In genomic region chr8:57327281-57328160, GRCm38 (mm10) we compare ENCODE assay signal across 12 mouse cellular contexts. TPM values are rescaled to one million over a fixed set of nuclear protein-coding genes. Genes with fewer than 3 reads are reported as not detected.
DNase-seq lines count a peak whose midpoint lies in the region; ATAC-seq and TF ChIP-seq lines count a peak whose summit lies in the region.
"Had no signal": no experiment of that assay in that cellular context is flagged by ENCODE, and none has a peak within 500 bp of the region (broad histone marks: within the 10 kb centered on the region; RNA-seq: fewer than 3 reads in every experiment).

No protein-coding gene starts in this region.

- no peaks in the 10 kb centered on the region for H3K9me3 ChIP-seq in midbrain, embryonic 14.5 days (ENCODE audit: control insufficient read depth, low read length)
- no peaks in the 10 kb centered on the region for H3K9me3 ChIP-seq in midbrain, embryonic 13.5 days
- H3K9me3 ChIP-seq in intestine, embryonic 14.5 days (ENCODE audit: control insufficient read depth, low read length), result no peaks in the 10 kb centered on the region
- no peaks in the 10 kb centered on the region for H3K9me3 ChIP-seq in stomach, postnatal 0 days (ENCODE audit: control insufficient read depth, low read length)
- H3K9me3 ChIP-seq: liver, embryonic 13.5 days had no signal

- no peak for ATAC-seq in midbrain, embryonic 14.5 days (ENCODE audit: low FRiP score, low TSS enrichment)
- ATAC-seq in midbrain, embryonic 13.5 days, result no peak
- no peak for ATAC-seq in intestine, embryonic 14.5 days (replicated peaks; ENCODE audit: low FRiP score, low TSS enrichment, low read depth)
- no peak for ATAC-seq in stomach, postnatal 0 days (ENCODE audit: low FRiP score, low TSS enrichment)

- peaks cover 97% of the 10 kb centered on the region for H3K27me3 ChIP-seq in midbrain, embryonic 14.5 days (ENCODE audit: control insufficient read depth, insufficient read depth, low read length)
- peaks cover 96% of the 10 kb centered on the region for H3K27me3 ChIP-seq in midbrain, embryonic 13.5 days
- peaks cover 40% of the 10 kb centered on the region; the same call in 1 of the 2 replicates for H3K27me3 ChIP-seq in intestine, embryonic 14.5 days (replicated peaks; ENCODE audit: control insufficient read depth, insufficient read depth, low read length)
- peaks cover 3% of the 10 kb centered on the region; the same call in 1 of the 2 replicates for H3K27me3 ChIP-seq in stomach, postnatal 0 days (ENCODE audit: control insufficient read depth, insufficient read depth, low read length)

- H3K27ac ChIP-seq in gastrocnemius, adult 2 months, result peak overlapping the region; percentile 53
- H3K27ac ChIP-seq in midbrain, embryonic 14.5 days (replicated peaks; ENCODE audit: low read depth, low read length), result no peak overlapping the region
- H3K27ac ChIP-seq in midbrain, embryonic 13.5 days, result no peak overlapping the region
- peak overlapping the region; percentile 81 for H3K27ac ChIP-seq in intestine, embryonic 14.5 days (ENCODE audit: low read depth)
- peak overlapping the region; percentile 84 for H3K27ac ChIP-seq in stomach, postnatal 0 days (replicated peaks)
- H3K27ac ChIP-seq: liver, embryonic 13.5 days had no signal

- H3K4me3 ChIP-seq in gastrocnemius, adult 2 months, result peak overlapping the region; percentile 66
- H3K4me3 ChIP-seq in midbrain, embryonic 14.5 days (replicated peaks; ENCODE audit: low read depth, low read length), result no peak overlapping the region
- no peak overlapping the region for H3K4me3 ChIP-seq in midbrain, embryonic 13.5 days (replicated peaks)
- H3K4me3 ChIP-seq in intestine, embryonic 14.5 days (ENCODE audit: low read depth, low read length), result peak overlapping the region; percentile 81
- H3K4me3 ChIP-seq in stomach, postnatal 0 days (ENCODE audit: low read depth, low read length), result peak overlapping the region; percentile 30

- no peak overlapping the region for H3K4me2 ChIP-seq in midbrain, embryonic 14.5 days (ENCODE audit: low read length)
- H3K4me2 ChIP-seq in midbrain, embryonic 13.5 days (replicated peaks), result no peak overlapping the region
- H3K4me2 ChIP-seq in intestine, embryonic 14.5 days (ENCODE audit: low read length), result peak overlapping the region; percentile 67
- peak overlapping the region; percentile 50 for H3K4me2 ChIP-seq in stomach, postnatal 0 days (replicated peaks; ENCODE audit: low read depth)

- no peak for TF ChIP-seq EP300 in stomach, postnatal 0 days (optimal IDR thresholded peaks at IDR 0.05)

- H3K4me1 ChIP-seq in midbrain, embryonic 14.5 days (ENCODE audit: control insufficient read depth, insufficient read depth, low read length), result peaks cover 4% of the 10 kb centered on the region; the same call in 1 of the 2 replicates
- H3K4me1 ChIP-seq in midbrain, embryonic 13.5 days (replicated peaks), result 0 out of 2 replicates have a peak, but pooled peaks cover 6% of the 10 kb centered on the region
- peaks cover 5% of the 10 kb centered on the region; the same call in 1 of the 2 replicates for H3K4me1 ChIP-seq in intestine, embryonic 14.5 days (replicated peaks; ENCODE audit: control insufficient read depth, insufficient read depth, low read length)
- no peaks in the 10 kb centered on the region for H3K4me1 ChIP-seq in stomach, postnatal 0 days (replicated peaks; ENCODE audit: control insufficient read depth, insufficient read depth)
- H3K4me1 ChIP-seq: liver, embryonic 13.5 days had no signal

- no peaks in the 10 kb centered on the region for H3K36me3 ChIP-seq in midbrain, embryonic 14.5 days (ENCODE audit: control insufficient read depth, insufficient read depth, low read length)
- no peaks in the 10 kb centered on the region for H3K36me3 ChIP-seq in midbrain, embryonic 13.5 days
- H3K36me3 ChIP-seq in intestine, embryonic 14.5 days (ENCODE audit: control insufficient read depth, insufficient read depth, low read length), result no peaks in the 10 kb centered on the region
- no peaks in the 10 kb centered on the region; the same call in 1 of the 2 replicates for H3K36me3 ChIP-seq in stomach, postnatal 0 days (ENCODE audit: control insufficient read depth, insufficient read depth, low read length)
- H3K36me3 ChIP-seq: liver, embryonic 13.5 days had no signal

- WGBS in midbrain, embryonic 14.5 days, result 1% methylated on average over 29 of the region's 29 CpGs
- under 1% methylated on average over 29 of the region's 29 CpGs for WGBS in midbrain, embryonic 13.5 days
- 13% methylated on average over 29 of the region's 29 CpGs for WGBS in intestine, embryonic 14.5 days
- 19% methylated on average over 29 of the region's 29 CpGs for WGBS in stomach, postnatal 0 days

- no peak for TF ChIP-seq CTCF in gastrocnemius, adult 2 months (IDR thresholded peaks at IDR 0.05)
- TF ChIP-seq CTCF in stomach, postnatal 0 days (IDR thresholded peaks at IDR 0.05; ENCODE audit: low read depth), result peak; percentile 37

- H3K9ac ChIP-seq in midbrain, embryonic 14.5 days (replicated peaks; ENCODE audit: low read length), result no peak overlapping the region
- H3K9ac ChIP-seq in midbrain, embryonic 13.5 days (replicated peaks), result no peak overlapping the region
- peak overlapping the region; percentile 95 for H3K9ac ChIP-seq in intestine, embryonic 14.5 days (ENCODE audit: low read length)
- peak overlapping the region; percentile 53 for H3K9ac ChIP-seq in stomach, postnatal 0 days (ENCODE audit: low read length)
- H3K9ac ChIP-seq: liver, embryonic 13.5 days had no signal

- DNase-seq in gastrocnemius, adult 2 months, result no peak
- DNase-seq in gastrocnemius, postnatal 14 days, result no peak
- peak; percentile 38 for DNase-seq in midbrain, embryonic 14.5 days
- peak; percentile 74 for DNase-seq in intestine, embryonic 14.5 days (ENCODE audit: low spot score)
- DNase-seq in stomach, postnatal 0 days (ENCODE audit: low spot score), result peak; percentile 18
- no peak for DNase-seq in layer of hippocampus, postnatal 10 days (ENCODE audit: low spot score in 2 of 2)
- DNase-seq in layer of hippocampus, postnatal 36 days, result no peak
- DNase-seq: B cell, adult 2 months; liver, embryonic 13.5 days had no signal

- intact Hi-C loops in gastrocnemius, adult 2 months (cut with DNase I), result no loop called here
- intact Hi-C loops in gastrocnemius, postnatal 14 days (cut with DNase I; ENCODE audit: low total_unique reads), result no loop called here

RNA-seq across cellular contexts. Expression of gene Hand2, which starts 6.7 kb away (rescaled TPM):
- under 1 TPM in 1 of 2 experiments, not detected in 1; 0.08 TPM for total RNA-seq in gastrocnemius, adult 2 months (2021)
- under 1 TPM; 0.29 to 0.47 TPM for total RNA-seq in gastrocnemius, postnatal 14 days (2021)
- polyA plus RNA-seq in midbrain, embryonic 14.5 days (2014; fragmentation: Nextera tagmentation; extraction: Ambion mirVana), result not detected in 2 replicates
- polyA plus RNA-seq in midbrain, embryonic 13.5 days (2015; fragmentation: Nextera tagmentation; extraction: Ambion mirVana), result not detected in 2 replicates
- polyA plus RNA-seq in intestine, embryonic 14.5 days (2014; fragmentation: Nextera tagmentation; extraction: Ambion mirVana), result 13.1 and 15.9 TPM in 2 replicates
- polyA plus RNA-seq in stomach, postnatal 0 days (2015; fragmentation: Nextera tagmentation; extraction: Ambion mirVana), result 6.8 and 7.7 TPM in 2 replicates
- total RNA-seq in layer of hippocampus, postnatal 10 days (2021), result not detected
- total RNA-seq in layer of hippocampus, postnatal 36 days (2021), result not detected
- total RNA-seq: granulocyte monocyte progenitor cell, adult 5-6 weeks; monocyte, adult 5-6 weeks had no signal

Comparison
In these comparisons a context has a peak if more than half of its experiments do, and no peak if none do; other contexts are left out.
1. DNase-seq: peak in midbrain, embryonic 14.5 days (single experiment), intestine, embryonic 14.5 days (single experiment) and stomach, postnatal 0 days (single experiment); none in gastrocnemius, adult 2 months (single experiment), gastrocnemius, postnatal 14 days (single experiment), layer of hippocampus, postnatal 10 days (0 of 2) and layer of hippocampus, postnatal 36 days (0 of 2).
2. H3K27ac ChIP-seq: peak in gastrocnemius, adult 2 months (single experiment), intestine, embryonic 14.5 days (single experiment) and stomach, postnatal 0 days (single experiment); none in midbrain, embryonic 14.5 days (single experiment) and midbrain, embryonic 13.5 days (single experiment).
3. H3K4me3 ChIP-seq: peak in gastrocnemius, adult 2 months (single experiment), intestine, embryonic 14.5 days (single experiment) and stomach, postnatal 0 days (single experiment); none in midbrain, embryonic 14.5 days (single experiment) and midbrain, embryonic 13.5 days (single experiment).
4. H3K4me2 ChIP-seq: peak in intestine, embryonic 14.5 days (single experiment) and stomach, postnatal 0 days (single experiment); none in midbrain, embryonic 14.5 days (single experiment) and midbrain, embryonic 13.5 days (single experiment).
5. H3K9ac ChIP-seq: peak in intestine, embryonic 14.5 days (single experiment) and stomach, postnatal 0 days (single experiment); none in midbrain, embryonic 14.5 days (single experiment) and midbrain, embryonic 13.5 days (single experiment).